Mouse (Mus musculus): ENCODE results near the gene Abca13.

Gene Abca13

GRCm38 (mm10) chr11:9705190-9705589, 513.4 kb downstream of the Abca13 start:
- DNase-seq (ENCODE audit: low spot score), result no peak

- DNase-seq (ENCODE audit: low spot score), result no peak
Measured at GRCm38 (mm10) chr11:9727810-9728490, 536.2 kb downstream of the Abca13 start.

DNA sequence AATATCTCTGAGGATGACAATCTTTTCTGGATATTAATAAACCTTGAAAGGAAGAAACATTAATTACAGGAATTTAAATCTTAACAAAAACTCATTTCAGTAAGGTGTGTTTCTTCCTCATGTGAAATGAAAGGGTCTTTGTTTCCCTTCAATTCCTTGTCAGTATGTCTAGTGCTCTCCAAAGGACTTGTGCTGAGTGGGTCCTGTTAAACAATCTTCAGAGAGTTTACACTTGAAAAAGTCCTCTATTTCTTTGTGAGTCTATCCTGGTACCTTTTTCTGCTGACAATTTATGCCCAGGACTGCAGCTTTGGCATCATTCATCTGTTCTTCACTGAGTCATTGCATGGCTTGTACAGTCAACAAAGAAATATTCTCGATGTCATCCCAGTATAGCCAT, 539.6 kb downstream of the Abca13 start:
- DNase-seq (ENCODE audit: low spot score), result no peak
